Mouse (Mus musculus) forebrain, postnatal 0 days (tissue): Measurements from ENCODE around the gene Sesn1. TPM values are rescaled to one million over a fixed set of nuclear protein-coding genes. Genes with fewer than 3 reads are reported as not detected.

Source experiments
- ATAC-seq: fragments of 200-750 bp; cut with Nextera tagmentation; 2 replicates; pipeline ENCODE4 v1.8.0; 2017; ENCODE audit warnings: mild to moderate bottlenecking, moderate library complexity
- DNase-seq: peaks from one replicate; pipeline ENCODE4 v3.0.0-alpha.2; 2015
- H3K27ac ChIP-seq: fragments of 300-500 bp; sonication (generic); 2 replicates; pipeline ENCODE4 v1.5.1; 2014; ENCODE audit warnings: low read depth, mild to moderate bottlenecking, antibody characterized with exemption, low read length, moderate library complexity, mixed read lengths
- H3K27me3 ChIP-seq: fragments of 300-500 bp; sonication (generic); 2 replicates; pipeline ENCODE4 v1.6.1; 2014; ENCODE audit warnings: mild to moderate bottlenecking, low read length, mixed read lengths; ENCODE audit not compliant: insufficient read depth
- H3K36me3 ChIP-seq: fragments of 300-500 bp; sonication (generic); 2 replicates; pipeline ENCODE4 v1.6.1; 2014; ENCODE audit warnings: mild to moderate bottlenecking, moderate library complexity; ENCODE audit not compliant: insufficient read depth
- H3K4me1 ChIP-seq: fragments of 300-500 bp; sonication (generic); 2 replicates; pipeline ENCODE4 v1.6.1; 2014; ENCODE audit warnings: antibody characterized with exemption; ENCODE audit not compliant: insufficient read depth
- H3K4me2 ChIP-seq: fragments of 300-500 bp; sonication (generic); 2 replicates; pipeline ENCODE4 v1.6.1; 2014; ENCODE audit warnings: low read depth, mild to moderate bottlenecking, moderate library complexity
- H3K4me3 ChIP-seq: fragments of 300-500 bp; sonication (generic); 2 replicates; pipeline ENCODE4 v1.5.1; 2014; ENCODE audit warnings: low read depth, low read length, mixed read lengths
- H3K9ac ChIP-seq: fragments of 300-500 bp; sonication (generic); 2 replicates; pipeline ENCODE4 v1.6.1; 2014; ENCODE audit warnings: mild to moderate bottlenecking
- H3K9me3 ChIP-seq: fragments of 300-500 bp; sonication (generic); 2 replicates; pipeline ENCODE4 v1.6.1; 2016; ENCODE audit warnings: low read length
- CTCF ChIP-seq: sonication (generic); IDR thresholded peaks from 2 replicates; pipeline ENCODE4 v1.5.1; 2016; ENCODE audit warnings: antibody characterized with exemption, control low read depth, low read depth
- WGBS: fragments of 180-500 bp; shearing (Covaris S2); extraction: QIAGEN DNeasy Blood & Tissue Kit; methylation state at CpG from one replicate; pipeline ENCODE4 v1.1.7; 2014; 5-methylcytosine and 5-hydroxymethylcytosine counted together
- polyA plus RNA-seq: library from polyadenylated mRNA; unstranded; fragments of >200 nt; fragmentation: Nextera tagmentation; extraction: Ambion mirVana; gene quantifications from 2 replicates; pipeline ENCODE4 v1.2.1, GENCODE M21; 2015
- total RNA-seq: library from RNA; depleted of rRNA; stranded (reverse); fragments of >200 nt; gene quantifications from 2 replicates; pipeline ENCODE4 v1.2.3, GENCODE M21; 2014; rRNA removed

The Sesn1 gene
- 43.4 and 44.4 TPM in 2 replicates for total RNA-seq
- polyA plus RNA-seq: 28.4 and 34.0 TPM in 2 replicates

DNA sequence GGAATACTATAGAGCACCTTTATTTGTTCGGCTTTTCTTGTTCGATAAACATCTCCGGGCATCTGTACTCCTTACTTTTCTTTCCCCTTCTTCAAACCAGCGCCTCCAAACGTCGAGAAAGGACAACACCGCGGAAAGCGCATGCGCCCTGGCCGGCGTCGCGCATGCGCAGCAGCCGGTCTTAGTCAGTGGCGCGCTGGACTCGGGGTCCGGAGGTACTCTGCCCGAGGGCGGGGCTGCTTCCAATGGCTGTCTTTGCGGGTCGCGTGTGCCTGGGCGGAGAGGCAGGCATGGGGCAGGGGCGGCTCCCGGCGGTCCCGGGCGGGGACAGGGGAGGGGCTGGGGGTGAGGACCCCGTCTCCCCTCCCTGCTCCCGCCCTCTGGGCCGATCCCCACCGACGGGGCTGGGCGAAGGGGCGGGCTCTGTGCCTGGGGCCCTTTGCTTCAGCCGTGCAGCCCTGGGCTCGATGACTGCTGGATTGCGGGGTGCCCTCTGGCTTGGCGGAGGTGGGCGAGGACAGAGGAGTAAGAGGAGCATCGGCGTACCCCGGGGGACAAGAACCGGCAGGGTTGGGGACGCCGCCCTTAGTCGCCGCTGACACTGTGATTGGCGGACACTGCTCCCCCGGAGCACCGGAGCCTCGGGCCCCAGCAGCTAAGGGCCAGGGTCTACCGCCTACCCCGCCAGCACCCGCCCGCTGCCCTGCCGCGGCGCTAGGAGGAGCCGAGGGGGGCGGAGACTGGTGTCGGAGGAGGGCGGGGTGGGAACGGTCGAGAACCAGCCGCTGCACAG is at the start of gene Sesn1, which contains the start of gene Cep57l1:
TSS of gene Sesn1 (plus strand) at position 165 of the 793 bp plus-strand sequence.
TSS of gene Cep57l1 (minus strand) at position 101 of the 793 bp plus-strand sequence.
- ATAC-seq (peak; percentile 93), DNase-seq (peak; percentile 97)
- peaks cover 27% of the 10 kb centered on the region for H3K4me1 ChIP-seq
- H3K9me3 ChIP-seq: no peaks in the 10 kb centered on the region
- H3K27me3 ChIP-seq: no peaks in the 10 kb centered on the region
- TF ChIP-seq CTCF: peak; percentile 38
- no peaks in the 10 kb centered on the region for H3K36me3 ChIP-seq
- H3K27ac ChIP-seq: peak within 1 kb of the TSS; percentile 93
- H3K4me3 ChIP-seq: peak within 1 kb of the TSS; percentile 90
- H3K9ac ChIP-seq: peak within 1 kb of the TSS; percentile 80
- peak within 1 kb of the TSS; percentile 83 for H3K4me2 ChIP-seq
- under 1% methylated on average over 65 of the region's 69 CpGs for WGBS

GRCm38 (mm10) chr10:41760866-41761265 is 48.9 kb upstream of the Sesn1 start:
- H3K9ac ChIP-seq: no peak overlapping the region
- 91% methylated on average over 3 of the region's 3 CpGs for whole genome bisulfite sequencing
- DNase-seq: no peak
- no peak overlapping the region for H3K4me2 ChIP-seq
- no peaks in the 10 kb centered on the region for H3K27me3 ChIP-seq
- no peaks in the 10 kb centered on the region for H3K4me1 ChIP-seq
- H3K9me3 ChIP-seq: no peaks in the 10 kb centered on the region
- no peak overlapping the region for H3K4me3 ChIP-seq
- no peaks in the 10 kb centered on the region for H3K36me3 ChIP-seq
- no peak overlapping the region for H3K27ac ChIP-seq
- no peak for ATAC-seq
- TF ChIP-seq CTCF: no peak

DNA sequence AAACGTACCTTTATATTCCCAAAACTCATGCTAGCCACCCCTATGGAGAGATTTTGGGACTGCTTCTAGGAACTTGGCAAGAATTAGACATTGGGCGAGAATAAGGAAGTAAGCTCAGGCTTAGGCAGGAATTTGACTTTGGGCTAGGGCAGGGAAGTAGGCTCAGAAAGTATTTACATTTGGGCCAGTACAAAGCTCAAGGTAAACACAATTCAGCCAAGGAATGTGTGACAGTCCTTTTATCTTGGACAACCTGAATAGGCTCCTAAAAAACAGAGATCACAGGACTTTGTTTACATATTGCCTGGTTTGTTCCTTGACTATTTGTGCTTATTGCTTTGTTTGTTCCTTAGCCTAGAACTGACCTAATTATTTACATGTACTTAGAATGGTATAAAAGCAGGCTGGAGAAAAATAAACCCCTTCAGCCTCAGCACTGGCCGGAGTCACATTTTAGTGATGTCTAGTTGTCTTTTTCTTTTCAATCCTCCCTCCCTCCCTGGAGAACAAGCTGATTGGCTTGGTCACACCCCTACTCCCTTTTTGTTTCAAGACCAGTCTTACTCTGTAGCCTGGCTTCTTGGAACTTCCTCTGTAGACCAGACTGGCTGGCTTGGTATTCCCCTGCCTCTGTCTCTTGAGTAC is 45.9 kb upstream of the Sesn1 start:
- ATAC-seq (no peak), DNase-seq (no peak)
- no peaks in the 10 kb centered on the region for H3K27me3 ChIP-seq
- 85% methylated on average over 3 of the region's 3 CpGs for WGBS
- H3K9ac ChIP-seq: no peak overlapping the region
- no peak overlapping the region for H3K4me3 ChIP-seq
- H3K9me3 ChIP-seq: no peaks in the 10 kb centered on the region
- no peak for TF ChIP-seq CTCF
- H3K4me1 ChIP-seq: no peaks in the 10 kb centered on the region
- no peak overlapping the region for H3K27ac ChIP-seq
- H3K4me2 ChIP-seq: no peak overlapping the region
- no peaks in the 10 kb centered on the region for H3K36me3 ChIP-seq

DNA sequence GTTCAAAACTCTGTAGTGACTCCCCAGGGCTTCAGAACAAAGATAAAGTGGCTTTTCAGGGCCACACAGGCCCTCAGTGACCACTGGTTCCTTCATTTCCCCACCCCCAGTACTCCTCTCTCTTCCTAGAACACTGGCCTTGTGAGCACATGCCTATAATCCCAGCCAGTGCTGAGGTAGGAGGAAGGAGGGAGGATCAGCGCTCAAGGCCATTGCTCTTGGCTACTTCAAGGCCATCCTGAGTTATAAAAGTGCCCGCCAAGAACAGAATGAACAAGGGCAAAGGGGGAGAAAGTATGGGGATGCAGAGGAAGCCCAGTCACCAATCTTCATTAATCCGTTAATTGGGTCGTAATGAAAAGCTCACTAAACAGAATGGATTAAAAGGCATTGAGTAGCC is 44.1 kb upstream of the Sesn1 start:
- Histone ChIP-seq H3K27me3 (no peaks in the 10 kb centered on the region), H3K4me2 (no peak overlapping the region), H3K4me1 (no peaks in the 10 kb centered on the region), H3K9me3 (no peaks in the 10 kb centered on the region), H3K36me3 (no peaks in the 10 kb centered on the region), H3K4me3 (no peak overlapping the region), H3K27ac (no peak overlapping the region), H3K9ac (no peak overlapping the region)
- ATAC-seq (no peak), DNase-seq (no peak)
- 90% methylated on average over 4 of the region's 4 CpGs for WGBS
- no peak for TF ChIP-seq CTCF

DNA sequence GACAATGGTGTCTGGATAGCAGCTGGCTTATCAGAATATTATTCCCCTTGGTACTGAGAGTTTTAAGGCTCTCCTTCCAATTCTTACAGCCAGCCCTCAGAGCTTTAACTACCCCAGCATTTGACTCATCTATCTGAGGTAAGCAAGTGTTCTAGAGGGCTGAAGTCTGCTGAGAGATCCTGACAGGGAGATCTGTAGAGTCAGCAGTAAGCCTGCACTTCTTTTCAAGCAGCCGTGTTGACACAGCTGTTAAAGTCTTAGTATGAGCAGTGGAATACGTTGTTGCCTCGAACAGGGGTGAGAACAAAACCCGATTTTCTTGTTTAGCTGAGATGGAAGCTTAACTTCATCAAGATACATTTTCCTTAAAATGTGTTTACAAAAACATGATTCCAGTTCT is 43.5 kb upstream of the Sesn1 start:
- no peaks in the 10 kb centered on the region for H3K9me3 ChIP-seq
- H3K4me1 ChIP-seq: no peaks in the 10 kb centered on the region
- ATAC-seq (no peak), DNase-seq (peak; percentile 2)
- no peak overlapping the region for H3K27ac ChIP-seq
- no peak overlapping the region for H3K9ac ChIP-seq
- TF ChIP-seq CTCF: no peak
- H3K27me3 ChIP-seq: no peaks in the 10 kb centered on the region
- H3K36me3 ChIP-seq: no peaks in the 10 kb centered on the region
- H3K4me2 ChIP-seq: no peak overlapping the region
- WGBS: 79% methylated on average over 4 of the region's 4 CpGs
- no peak overlapping the region for H3K4me3 ChIP-seq

GRCm38 (mm10) chr10:41767254-41767653 is 42.5 kb upstream of the Sesn1 start:
- Histone ChIP-seq H3K36me3 (no peaks in the 10 kb centered on the region), H3K4me2 (no peak overlapping the region), H3K27me3 (no peaks in the 10 kb centered on the region), H3K4me3 (no peak overlapping the region), H3K27ac (no peak overlapping the region), H3K9me3 (no peaks in the 10 kb centered on the region), H3K9ac (no peak overlapping the region), H3K4me1 (no peaks in the 10 kb centered on the region)
- no peak for TF ChIP-seq CTCF
- no peak for DNase-seq
- ATAC-seq: no peak
- WGBS: 97% methylated on average over 6 of the region's 6 CpGs

- ATAC-seq: no peak
These were observed 17.4 kb upstream of the Sesn1 start for GRCm38 (mm10) chr10:41792375-41792774.

More at GRCm38 (mm10) chr10:41792375-41792774, 17.4 kb upstream of the Sesn1 start:
- Histone ChIP-seq H3K27me3 (no peaks in the 10 kb centered on the region), H3K4me3 (no peak overlapping the region), H3K9ac (no peak overlapping the region), H3K27ac (no peak overlapping the region), H3K4me2 (no peak overlapping the region), H3K4me1 (no peaks in the 10 kb centered on the region), H3K9me3 (0 out of 2 replicates have a peak, but pooled peaks cover 4% of the 10 kb centered on the region), H3K36me3 (no peaks in the 10 kb centered on the region)
- TF ChIP-seq CTCF: no peak
- 96% methylated on average over 6 of the region's 6 CpGs for whole genome bisulfite sequencing
- no peak for DNase-seq
